Mouse (Mus musculus): Measurements from ENCODE around the gene Tmem8b. TPM values are rescaled to one million over a fixed set of nuclear protein-coding genes. Genes with fewer than 3 reads are reported as not detected.

Tmem8b gene
- polyA plus RNA-seq (2015; fragmentation: Nextera tagmentation; extraction: Ambion mirVana): 10.1 and 10.2 TPM in 2 replicates

DNA sequence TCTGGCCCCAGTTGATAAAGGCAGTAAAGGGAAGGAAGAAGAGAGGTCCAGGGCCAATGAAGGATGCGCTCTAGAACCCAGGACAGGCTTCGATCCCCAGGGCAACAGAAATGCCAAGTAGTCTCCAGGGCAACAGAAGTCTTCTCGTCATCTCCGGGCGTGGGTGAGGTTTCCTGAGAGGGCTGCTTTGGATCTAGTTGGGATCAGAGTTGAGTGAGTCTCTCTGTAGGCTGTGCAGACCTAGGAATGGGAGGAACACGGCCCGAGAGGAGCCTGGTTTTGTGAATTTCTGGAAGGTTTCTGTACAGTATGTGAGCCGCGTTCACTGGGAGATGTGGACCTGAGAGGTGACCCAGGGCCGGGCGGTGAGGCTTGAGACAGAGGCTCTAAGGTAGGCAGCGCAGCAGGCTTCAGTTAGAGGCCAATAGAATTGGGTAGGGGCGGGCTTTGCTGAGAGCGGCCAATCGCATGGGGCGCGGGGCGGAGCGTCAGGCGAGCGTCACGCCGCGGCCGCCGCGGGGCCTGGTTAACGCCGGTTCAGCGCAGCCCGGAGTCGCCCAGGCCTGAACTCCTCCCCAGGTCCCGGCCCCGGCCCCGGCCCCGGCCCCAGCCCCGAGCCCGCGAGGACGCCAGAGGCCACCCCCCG, at the start of gene Tmem8b, which contains the start of gene Fam221b:
Gene Tmem8b (plus strand): TSS at position 190 of the 646 bp plus-strand sequence.
Gene Fam221b (minus strand): TSS at position 364 of the 646 bp plus-strand sequence.

DNA sequence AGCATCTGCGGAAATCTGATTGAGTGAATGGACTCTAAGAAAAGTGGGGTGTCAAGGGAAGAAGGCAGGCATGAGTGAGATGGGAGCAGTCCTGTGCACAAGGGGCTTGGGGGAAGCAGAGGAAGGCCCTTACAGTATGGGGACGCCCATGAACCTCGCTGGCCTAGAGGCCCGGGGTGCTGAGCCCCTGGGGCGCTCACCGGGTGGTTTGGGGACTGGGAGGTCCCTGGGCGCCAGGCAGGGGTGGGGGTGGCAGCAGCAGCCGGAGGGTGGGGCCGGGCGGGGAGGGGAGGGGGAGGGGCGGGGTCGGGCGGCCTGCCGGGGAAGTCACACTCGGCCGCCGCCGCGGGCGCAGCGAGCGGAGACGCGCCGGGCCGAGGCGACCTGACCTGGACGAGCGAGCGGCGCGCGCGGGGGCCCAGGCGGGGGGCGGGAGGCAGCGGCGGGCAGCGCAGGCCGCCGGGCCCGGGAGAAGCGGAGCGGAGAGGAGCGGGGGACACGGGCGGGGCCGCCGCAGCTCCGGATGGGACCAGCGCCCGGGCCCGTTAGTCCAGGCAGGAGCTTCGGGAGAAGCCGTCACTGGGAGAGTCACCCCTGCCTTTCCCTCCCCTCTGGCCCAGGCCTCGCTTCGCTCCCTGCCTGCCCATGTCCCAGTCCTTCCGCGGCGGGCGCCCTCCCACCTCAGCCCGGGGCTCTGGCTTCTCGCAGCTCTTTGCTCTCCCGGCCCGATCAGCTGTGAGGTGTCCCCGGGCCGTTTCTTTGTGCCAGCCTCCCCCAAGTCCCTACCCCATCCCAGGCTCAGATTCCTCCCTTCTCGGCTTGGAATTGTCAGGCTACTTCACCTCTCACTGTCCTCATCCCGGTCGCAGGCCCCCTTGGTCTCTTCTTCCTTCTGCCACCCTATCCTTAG, 37.5 kb upstream of the Tmem8b start, which contains the start of gene Npr2:
Gene Npr2 (plus strand): TSS at position 890 of the 910 bp plus-strand sequence.

DNA sequence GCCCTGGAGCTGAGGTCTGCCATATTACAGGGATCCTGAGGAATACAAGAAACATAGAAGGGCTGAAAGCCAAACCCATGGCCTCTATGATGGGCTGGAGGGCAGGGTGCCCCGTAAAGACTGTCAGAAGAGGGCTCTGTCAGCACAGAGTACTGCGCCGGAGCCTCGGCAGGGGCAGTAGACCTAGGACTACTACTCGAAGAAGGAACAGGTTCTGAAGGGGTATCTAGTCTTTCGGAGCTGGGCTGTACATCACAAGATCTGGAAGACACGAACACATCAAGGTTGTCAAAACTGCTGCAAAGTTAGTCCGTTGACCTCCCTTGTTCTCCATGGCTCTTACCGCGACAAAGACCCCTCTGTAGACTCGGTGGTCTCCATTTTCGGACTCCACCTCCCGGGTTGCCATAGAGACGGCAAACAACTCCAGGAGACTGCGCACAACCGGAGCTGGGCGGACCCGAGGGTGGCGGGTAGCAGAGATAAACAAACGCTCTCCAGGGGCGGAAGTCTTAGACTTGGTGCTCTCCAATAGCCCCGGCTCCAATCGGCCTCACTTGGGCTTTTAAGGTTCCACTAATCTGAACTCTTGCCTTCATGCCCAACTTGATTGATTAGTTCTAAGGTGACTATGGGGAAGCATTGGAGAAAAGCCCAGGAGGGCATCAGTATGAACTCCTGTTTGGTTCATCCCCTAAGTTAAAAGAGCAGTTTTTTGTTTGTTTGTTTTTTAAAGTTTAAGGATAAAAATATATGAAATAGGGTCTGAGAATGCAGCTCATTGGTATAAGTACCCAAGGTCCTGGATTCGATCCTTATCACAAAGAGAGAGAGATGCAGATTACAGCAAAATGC, 15.4 kb upstream of the Tmem8b start, which contains the start of gene Spag8:
Gene Spag8 (minus strand): TSS at position 434 of the 855 bp plus-strand sequence.

DNA sequence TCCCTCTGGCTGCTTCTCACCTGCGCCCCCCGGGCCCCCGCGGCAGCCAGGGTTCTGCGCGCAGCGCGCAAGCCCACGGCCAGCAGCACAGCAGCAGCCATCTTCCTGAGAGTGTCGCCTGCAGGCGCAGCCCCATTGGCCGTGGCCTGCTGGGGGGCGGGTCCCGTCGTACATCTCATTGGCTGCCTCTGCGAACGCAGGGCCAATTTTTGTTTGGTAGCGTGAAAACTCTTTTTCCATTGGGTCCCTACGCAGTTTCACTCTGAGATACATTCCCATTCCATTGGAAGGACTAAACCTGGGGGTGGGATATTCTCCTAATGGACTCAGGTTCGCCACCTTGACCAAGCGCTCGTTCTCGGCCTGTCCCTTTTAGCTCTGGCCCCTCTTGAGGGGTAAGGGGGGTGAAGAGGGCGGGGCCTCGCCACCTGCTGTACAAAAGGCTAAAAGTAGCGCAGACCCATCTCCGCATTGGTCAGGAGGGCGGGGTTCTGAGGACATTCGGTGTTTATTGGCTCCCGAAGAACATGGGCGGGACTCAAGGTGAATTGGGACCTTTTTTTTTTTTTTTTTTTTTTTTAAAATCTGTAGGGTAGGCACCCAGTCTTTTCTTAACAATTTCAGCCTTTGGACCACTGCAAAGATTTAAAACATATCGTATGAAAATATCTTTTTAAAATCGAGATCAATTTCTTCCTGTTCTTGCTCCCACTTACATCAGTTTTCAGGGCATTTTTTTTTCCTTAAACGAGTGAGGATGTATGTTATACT, 12.2 kb upstream of the Tmem8b start, which contains the start of gene Hint2:
Gene Hint2 (minus strand): TSS at position 128 of the 771 bp plus-strand sequence.

DNA sequence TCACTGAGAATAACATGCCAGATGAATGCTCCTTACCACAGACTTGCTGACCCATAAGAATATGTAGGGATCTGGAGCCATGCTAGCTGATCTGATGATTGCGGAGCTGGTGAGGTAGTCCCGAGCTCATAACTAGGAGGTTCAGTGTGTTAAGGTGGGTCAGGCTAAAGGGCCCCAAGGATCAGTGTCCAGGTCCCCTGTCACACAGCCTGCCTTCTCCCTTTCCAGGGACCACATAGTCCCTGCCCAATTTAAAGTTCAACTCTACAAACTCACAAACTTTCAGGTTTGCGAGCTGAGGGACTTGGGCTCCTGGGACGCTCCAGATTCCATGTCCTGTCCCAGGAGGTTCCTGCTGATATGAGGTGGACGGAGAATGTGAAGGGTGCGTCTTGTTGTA, 31.9 kb downstream of the Tmem8b start, which contains the start of gene Olfr70:
Gene Olfr70 (minus strand): TSS at position 101 of the 400 bp plus-strand sequence.

DNA sequence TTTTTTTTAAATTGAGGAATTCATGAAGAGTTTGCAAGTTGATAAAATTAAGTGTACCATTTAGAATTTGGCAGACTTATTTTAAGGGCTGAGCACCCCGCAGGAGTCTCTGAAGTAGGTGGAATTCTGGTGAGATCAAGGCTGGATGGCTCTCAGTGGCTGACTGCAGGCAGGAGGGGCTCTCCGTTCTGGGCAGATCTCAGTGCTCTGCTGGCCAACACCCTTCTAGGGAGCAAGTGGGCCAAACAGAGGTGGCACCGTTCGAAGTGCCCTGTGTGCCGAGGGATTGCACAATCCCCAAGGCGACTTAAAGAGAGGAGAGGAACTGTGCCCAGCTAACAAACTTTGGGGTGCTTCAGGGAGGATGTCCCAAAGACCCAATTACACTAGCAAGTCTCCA, 41.1 kb downstream of the Tmem8b start, which contains the start of gene Olfr71:
Gene Olfr71 (minus strand): TSS at position 387 of the 400 bp plus-strand sequence.

DNA sequence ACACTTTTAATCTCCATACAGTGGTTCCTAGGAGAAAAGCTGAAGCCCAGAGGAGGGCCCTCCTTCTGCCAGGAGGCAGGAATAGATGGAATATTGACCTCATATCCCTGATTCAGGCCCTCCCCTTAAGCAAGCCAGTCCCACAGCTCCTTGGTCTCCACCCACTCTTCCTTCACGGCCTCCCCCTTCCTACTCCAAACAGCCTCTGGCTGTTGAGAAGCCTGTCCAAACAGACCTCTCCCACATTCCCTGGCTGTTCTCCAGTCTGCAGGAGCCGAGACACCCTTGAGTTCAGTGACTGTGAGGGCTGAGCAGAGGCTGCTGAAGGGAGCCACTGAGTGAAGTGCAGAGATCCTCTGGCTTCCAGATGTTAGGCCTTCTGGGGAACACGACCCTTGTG, 58.2 kb downstream of the Tmem8b start, which contains the start of gene Hrct1:
Gene Hrct1 (plus strand): TSS at position 194 of the 400 bp plus-strand sequence.

DNA sequence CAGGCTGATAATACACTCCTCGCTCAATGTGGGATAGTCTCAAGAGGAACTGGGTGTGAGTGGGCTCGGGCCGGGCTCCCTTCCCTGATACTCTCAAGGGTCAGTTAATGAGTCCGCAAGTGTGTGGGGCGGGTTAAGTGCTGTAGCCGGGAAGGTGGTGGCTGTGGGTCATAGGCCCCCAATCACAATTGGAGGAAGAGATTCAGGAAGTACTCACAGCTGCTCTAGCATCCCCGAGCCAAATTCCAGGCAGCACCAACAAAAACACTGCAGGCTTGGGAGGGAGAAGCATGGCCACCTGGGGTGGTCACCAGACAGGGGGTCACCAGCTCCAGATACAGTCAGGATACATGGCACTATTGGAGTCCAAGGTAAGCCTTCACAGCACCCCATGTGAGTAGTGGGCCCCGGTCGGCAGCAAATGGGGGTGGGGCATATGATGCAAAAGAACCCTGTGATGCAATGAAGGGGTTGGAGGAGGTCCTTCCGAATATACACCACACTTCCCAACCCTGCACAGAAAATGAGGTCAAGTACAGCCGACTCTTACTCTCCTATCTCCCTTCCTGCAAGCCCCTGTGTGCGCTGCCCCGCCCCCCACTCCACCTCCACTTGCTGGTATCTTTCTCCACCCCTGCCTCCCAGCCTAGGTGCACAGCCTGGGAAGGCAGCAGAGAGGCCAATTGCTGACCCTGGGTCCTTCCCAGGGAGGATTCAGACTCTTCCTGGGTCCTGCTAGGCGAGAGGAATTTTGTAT, 61.2 kb downstream of the Tmem8b start, which contains the start of gene Spaar:
Gene Spaar (plus strand): TSS at position 241 of the 757 bp plus-strand sequence.

Small RNA genes within 50 kb of the gene (microRNA-seq; reads per million reads assigned to microRNA genes)
- gene Gm25262: not detected

Other genes starting within 250 kb of the Tmem8b start
- 3.3 and 4.0 TPM in 2 replicates for gene Fam166b, start 239.8 kb upstream of the Tmem8b start, polyA plus RNA-seq (2015; fragmentation: Nextera tagmentation; extraction: Ambion mirVana)
- gene Tesk1, start 227.0 kb upstream of the Tmem8b start, polyA plus RNA-seq (2015; fragmentation: Nextera tagmentation; extraction: Ambion mirVana): 23.4 and 24.1 TPM in 2 replicates
- gene Cd72, start 214.3 kb upstream of the Tmem8b start, polyA plus RNA-seq (2015; fragmentation: Nextera tagmentation; extraction: Ambion mirVana): 3.3 and 5.4 TPM in 2 replicates
- not detected in 2 replicates for gene Sit1, start 185.2 kb upstream of the Tmem8b start, polyA plus RNA-seq (2015; fragmentation: Nextera tagmentation; extraction: Ambion mirVana)
- gene Ccdc107, start 176.1 kb upstream of the Tmem8b start, polyA plus RNA-seq (2015; fragmentation: Nextera tagmentation; extraction: Ambion mirVana): 110 and 113 TPM in 2 replicates
- 2.9 and 3.9 TPM in 2 replicates for gene Arhgef39, start 169.3 kb upstream of the Tmem8b start, polyA plus RNA-seq (2015; fragmentation: Nextera tagmentation; extraction: Ambion mirVana)
- gene Car9, start 162.0 kb upstream of the Tmem8b start, polyA plus RNA-seq (2015; fragmentation: Nextera tagmentation; extraction: Ambion mirVana): 0.23 and 0.37 TPM in 2 replicates
- 10.8 and 12.2 TPM in 2 replicates for gene Tpm2, start 145.2 kb upstream of the Tmem8b start, polyA plus RNA-seq (2015; fragmentation: Nextera tagmentation; extraction: Ambion mirVana)
- gene Creb3, start 106.6 kb upstream of the Tmem8b start, polyA plus RNA-seq (2015; fragmentation: Nextera tagmentation; extraction: Ambion mirVana): 77.3 and 93.8 TPM in 2 replicates
- gene Tln1, start 106.3 kb upstream of the Tmem8b start, polyA plus RNA-seq (2015; fragmentation: Nextera tagmentation; extraction: Ambion mirVana): 75.4 and 77.1 TPM in 2 replicates
- gene Rgp1, start 90.3 kb upstream of the Tmem8b start, polyA plus RNA-seq (2015; fragmentation: Nextera tagmentation; extraction: Ambion mirVana): 12.9 and 14.9 TPM in 2 replicates
- 48.6 and 54.6 TPM in 2 replicates for gene Gba2, start 90.1 kb upstream of the Tmem8b start, polyA plus RNA-seq (2015; fragmentation: Nextera tagmentation; extraction: Ambion mirVana)
- 0.38 and 2.0 TPM in 2 replicates for gene Msmp, start 84.5 kb upstream of the Tmem8b start, polyA plus RNA-seq (2015; fragmentation: Nextera tagmentation; extraction: Ambion mirVana)
- gene Npr2, start 37.0 kb upstream of the Tmem8b start, polyA plus RNA-seq (2015; fragmentation: Nextera tagmentation; extraction: Ambion mirVana): 10.6 and 12.2 TPM in 2 replicates
- gene Spag8, start 15.4 kb upstream of the Tmem8b start, polyA plus RNA-seq (2015; fragmentation: Nextera tagmentation; extraction: Ambion mirVana): 5.6 and 5.7 TPM in 2 replicates
- 88.3 and 108 TPM in 2 replicates for gene Hint2, start 12.5 kb upstream of the Tmem8b start, polyA plus RNA-seq (2015; fragmentation: Nextera tagmentation; extraction: Ambion mirVana)
- 1.6 and 2.0 TPM in 2 replicates for gene Fam221b, start 174 bp downstream of the Tmem8b start, polyA plus RNA-seq (2015; fragmentation: Nextera tagmentation; extraction: Ambion mirVana)
- gene Olfr70, start 31.8 kb downstream of the Tmem8b start, polyA plus RNA-seq (2015; fragmentation: Nextera tagmentation; extraction: Ambion mirVana): not detected in 2 replicates
- gene Olfr71, start 41.3 kb downstream of the Tmem8b start, polyA plus RNA-seq (2015; fragmentation: Nextera tagmentation; extraction: Ambion mirVana): not detected in 2 replicates
- gene Hrct1, start 58.2 kb downstream of the Tmem8b start, polyA plus RNA-seq (2015; fragmentation: Nextera tagmentation; extraction: Ambion mirVana): 1.1 and 1.3 TPM in 2 replicates
- 0.14 and 0.17 TPM in 2 replicates for gene Spaar, start 61.1 kb downstream of the Tmem8b start, polyA plus RNA-seq (2015; fragmentation: Nextera tagmentation; extraction: Ambion mirVana)
- gene Olfr159, start 102.0 kb downstream of the Tmem8b start, polyA plus RNA-seq (2015; fragmentation: Nextera tagmentation; extraction: Ambion mirVana): not detected in 2 replicates
- not detected in 2 replicates for gene Olfr156, start 154.9 kb downstream of the Tmem8b start, polyA plus RNA-seq (2015; fragmentation: Nextera tagmentation; extraction: Ambion mirVana)
- gene Olfr157, start 171.2 kb downstream of the Tmem8b start, polyA plus RNA-seq (2015; fragmentation: Nextera tagmentation; extraction: Ambion mirVana): not detected in 2 replicates
- not detected in 2 replicates for gene Olfr155, start 182.6 kb downstream of the Tmem8b start, polyA plus RNA-seq (2015; fragmentation: Nextera tagmentation; extraction: Ambion mirVana)
- gene Reck, start 206.6 kb downstream of the Tmem8b start, polyA plus RNA-seq (2015; fragmentation: Nextera tagmentation; extraction: Ambion mirVana): 5.6 and 5.7 TPM in 2 replicates

Data from neural tube, postnatal 0 days (tissue).